Mouse (Mus musculus) liver, embryonic 14.5 days (tissue): ENCODE results near the gene Crebbp. TPM values are rescaled to one million over a fixed set of nuclear protein-coding genes. Genes with fewer than 3 reads are reported as not detected.
A peak's percentile ranks its signal among the peaks of the same experiment; 100 is the strongest.

Experiments used
- ATAC-seq: fragments of 200-750 bp; cut with Nextera tagmentation; 2 replicates; pipeline ENCODE4 v1.8.0; 2017; ENCODE audit warnings: moderate number of reproducible peaks, mild to moderate bottlenecking, moderate library complexity; ENCODE audit not compliant: insufficient read depth
- DNase-seq, 3 experiments: peaks; one replicate each; pipeline ENCODE4 v3.0.0-alpha.2; 2012 to 2013; ENCODE audit warnings: low read depth in 3 of 3, low spot score in 3 of 3
- H3K27ac ChIP-seq: fragments of 300-500 bp; sonication (generic); 2 replicates; pipeline ENCODE4 v1.5.1; 2014; ENCODE audit warnings: moderate library complexity, mild to moderate bottlenecking, control low read depth, inconsistent platforms
- H3K27me3 ChIP-seq: fragments of 300-500 bp; sonication (generic); 2 replicates; pipeline ENCODE4 v1.6.1; 2014; ENCODE audit warnings: mild to moderate bottlenecking, low read length, moderate library complexity; ENCODE audit not compliant: control insufficient read depth, insufficient read depth
- H3K36me3 ChIP-seq: fragments of 300-500 bp; sonication (generic); replicated peaks from 2 replicates; pipeline ENCODE4 v1.6.1; 2014; ENCODE audit warnings: low read depth; ENCODE audit not compliant: control insufficient read depth, insufficient read depth
- H3K4me1 ChIP-seq, 2 experiments: fragments of 200-500 bp in 1 of 2; fragments of 300-500 bp in 1 of 2; sonication (generic) in 1 of 2; replicated peaks; 2 replicates each; pipeline ENCODE4 v1.6.1; 2012 to 2014; ENCODE audit warnings: antibody characterized with exemption in 1 of 2, inconsistent platforms in 1 of 2, low read length in 1 of 2; ENCODE audit not compliant: control insufficient read depth in 2 of 2, insufficient read depth in 2 of 2
- H3K4me2 ChIP-seq: fragments of 300-500 bp; sonication (generic); 2 replicates; pipeline ENCODE4 v1.6.1; 2014; ENCODE audit warnings: low read depth, mild to moderate bottlenecking, control low read depth, moderate library complexity
- H3K4me3 ChIP-seq, 2 experiments: fragments of 200-500 bp in 1 of 2; fragments of 300-500 bp in 1 of 2; sonication (generic) in 1 of 2; 2 replicates each; pipeline ENCODE4 v1.5.1; 2012 to 2014; ENCODE audit warnings: low read depth in 2 of 2, low read length in 2 of 2, mild to moderate bottlenecking in 2 of 2, control low read depth in 1 of 2, inconsistent platforms in 1 of 2, moderate library complexity in 1 of 2; ENCODE audit not compliant: insufficient read depth in 1 of 2
- H3K9ac ChIP-seq: fragments of 300-500 bp; sonication (generic); replicated peaks from 2 replicates; pipeline ENCODE4 v1.6.1; 2014; ENCODE audit warnings: mild to moderate bottlenecking, control low read depth, moderate library complexity
- H3K9me3 ChIP-seq: fragments of 300-500 bp; sonication (generic); 2 replicates; pipeline ENCODE4 v1.6.1; 2016; ENCODE audit warnings: low read length, mixed read lengths; ENCODE audit not compliant: control insufficient read depth
- CTCF ChIP-seq: IDR thresholded peaks from 2 replicates; pipeline ENCODE4 v1.5.1; 2016; ENCODE audit warnings: antibody characterized with exemption, low read depth, control low read depth
- EP300 ChIP-seq: IDR thresholded peaks from 2 replicates; pipeline ENCODE4 v1.6.1; 2016; ENCODE audit warnings: antibody characterized with exemption, low read depth
- WGBS: fragments of 180-500 bp; shearing (Covaris S2); extraction: QIAGEN DNeasy Blood & Tissue Kit; methylation state at CpG from one replicate; pipeline ENCODE4 v1.1.7; 2014; ENCODE audit not compliant: insufficient replicate concordance; 5-methylcytosine and 5-hydroxymethylcytosine counted together
- polyA plus RNA-seq, 2 experiments: library from polyadenylated mRNA; depleted of rRNA in 1 of 2; stranded (reverse) in 1 of 2; unstranded in 1 of 2; fragments of >200 nt; fragmentation: Nextera tagmentation in 1 of 2; extraction: Ambion mirVana in 1 of 2; gene quantifications; 2 replicates each; pipeline versions ENCODE4 v1.2.1 to v1.2.3; 2012 to 2014

Gene Crebbp
- polyA plus RNA-seq, 2 experiments: 3.6 to 7.0 TPM

- Histone ChIP-seq H3K9ac (peak overlapping the region; percentile 99), H3K4me1 (peaks cover 6 to 19% of the 10 kb centered on the region in 2 experiments; a peak in 3 of 4 replicates), H3K36me3 (no peaks in the 10 kb centered on the region; the same call in none of the 2 replicates), H3K4me2 (peak overlapping the region; percentile 94), H3K27me3 (no peaks in the 10 kb centered on the region), H3K4me3 (peak overlapping the region; percentile 78 to 96), H3K27ac (no peak overlapping the region), H3K9me3 (no peaks in the 10 kb centered on the region)
- no peak for DNase-seq
- ATAC-seq: no peak
- TF ChIP-seq CTCF (no peak), EP300 (no peak)
- WGBS: 11% methylated on average over 23 of the region's 23 CpGs
These were observed 1.4 kb downstream of the Crebbp start for GRCm38 (mm10) chr16:4212167-4212962.

GRCm38 (mm10) chr16:4210290-4210689 lies 3.5 kb downstream of the Crebbp start:
- DNase-seq (no peak), ATAC-seq (no peak)
- Histone ChIP-seq H3K4me3 (no peak overlapping the region), H3K9me3 (no peaks in the 10 kb centered on the region), H3K4me2 (no peak overlapping the region; the same call in 1 of the 2 replicates), H3K4me1 (peaks cover 6 to 19% of the 10 kb centered on the region in 2 experiments; a peak in 3 of 4 replicates), H3K9ac (no peak overlapping the region), H3K27me3 (no peaks in the 10 kb centered on the region), H3K27ac (no peak overlapping the region), H3K36me3 (no peaks in the 10 kb centered on the region; the same call in none of the 2 replicates)
- 78% methylated on average over 1 of the region's 1 CpGs for WGBS
- TF ChIP-seq EP300: no peak
- no peak for TF ChIP-seq CTCF

DNA sequence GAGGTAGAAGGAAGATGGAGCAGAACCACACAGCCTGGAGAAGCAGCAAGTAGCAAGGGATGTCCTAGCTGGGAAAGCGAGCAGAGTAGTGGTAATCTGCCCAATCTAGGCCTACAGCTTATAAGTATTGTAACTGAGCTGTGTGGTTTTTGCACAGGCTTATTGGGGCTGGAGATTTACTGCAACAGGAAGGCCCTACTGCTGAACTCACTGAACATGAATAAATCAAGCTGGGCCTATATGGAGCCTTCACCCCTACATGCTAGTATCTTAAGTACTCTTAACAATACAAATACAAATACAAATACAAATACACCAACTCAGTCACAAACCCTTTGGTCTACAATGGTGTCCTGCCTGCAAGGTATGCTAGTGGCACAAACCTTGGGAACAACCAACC lies 10.2 kb downstream of the Crebbp start:
- no peak overlapping the region for H3K9ac ChIP-seq
- no peak overlapping the region for H3K4me2 ChIP-seq
- WGBS: 69% methylated on average over 1 of the region's 1 CpGs
- no peaks in the 10 kb centered on the region; the same call in none of the 2 replicates for H3K36me3 ChIP-seq
- H3K4me3 ChIP-seq: no peak overlapping the region
- no peaks in the 10 kb centered on the region for H3K27me3 ChIP-seq
- TF ChIP-seq EP300: no peak
- TF ChIP-seq CTCF: no peak
- no peak overlapping the region for H3K27ac ChIP-seq
- DNase-seq (no peak), ATAC-seq (no peak)
- H3K9me3 ChIP-seq: no peaks in the 10 kb centered on the region
- H3K4me1 ChIP-seq: peaks cover 16 to 20% of the 10 kb centered on the region in 2 experiments

- Histone ChIP-seq H3K36me3 (no peaks in the 10 kb centered on the region), H3K4me3 (no peak overlapping the region), H3K27me3 (no peaks in the 10 kb centered on the region), H3K4me2 (peak overlapping the region; percentile 11), H3K9ac (peak overlapping the region; percentile 9; the same call in 1 of the 2 replicates), H3K9me3 (no peaks in the 10 kb centered on the region), H3K4me1 (peaks cover 15 to 20% of the 10 kb centered on the region in 2 experiments), H3K27ac (peak overlapping the region; percentile 27)
- ATAC-seq: peak; percentile 91
- WGBS: 0% methylated on average over 1 of the region's 1 CpGs
- DNase-seq: peak; percentile 62 to 65 (median 63)
- no peak for TF ChIP-seq CTCF
- TF ChIP-seq EP300: peak; percentile 54
These were observed 13.8 kb downstream of the Crebbp start for GRCm38 (mm10) chr16:4199995-4200394.

GRCm38 (mm10) chr16:4199566-4199965 lies 14.2 kb downstream of the Crebbp start:
- no peak for DNase-seq
- no peaks in the 10 kb centered on the region for H3K36me3 ChIP-seq
- no peak overlapping the region for H3K4me3 ChIP-seq
- ATAC-seq: peak; percentile 40; the same call in 1 of the 2 replicates
- H3K9me3 ChIP-seq: no peaks in the 10 kb centered on the region
- H3K9ac ChIP-seq: no peak overlapping the region
- peaks cover 14 to 20% of the 10 kb centered on the region in 2 experiments for H3K4me1 ChIP-seq
- peak overlapping the region; percentile 11 for H3K4me2 ChIP-seq
- TF ChIP-seq CTCF (no peak), EP300 (no peak)
- peak overlapping the region; percentile 50 for H3K27ac ChIP-seq
- H3K27me3 ChIP-seq: no peaks in the 10 kb centered on the region
- 67% methylated on average over 2 of the region's 2 CpGs for WGBS
